Mouse (Mus musculus) C2C12 (cell line): ENCODE results near the gene Actr6.

Experiments
- CEBPB ChIP-seq: IDR thresholded peaks from one replicate; pipeline ENCODE4 v1.6.1; 2011; ENCODE audit warnings: low read depth, mild to moderate bottlenecking, control low read depth, moderate library complexity
- CTCF ChIP-seq: IDR thresholded peaks from one replicate; pipeline ENCODE4 v1.5.1; 2011; ENCODE audit not compliant: control insufficient read depth, insufficient read depth, insufficient read length
- FOSL1 ChIP-seq: IDR thresholded peaks from one replicate; pipeline ENCODE4 v1.8.0; 2011; ENCODE audit warnings: mild to moderate bottlenecking, low read length; ENCODE audit not compliant: poor library complexity, insufficient read depth, severe bottlenecking
- MAX ChIP-seq: IDR thresholded peaks from one replicate; pipeline ENCODE4 v1.6.1; 2011; ENCODE audit warnings: mild to moderate bottlenecking, control low read depth
- MYOG ChIP-seq: IDR thresholded peaks from one replicate; pipeline ENCODE4 v1.6.1; 2011; ENCODE audit not compliant: control insufficient read depth, insufficient read length; ENCODE audit errors: extremely low read depth
- USF1 ChIP-seq: IDR thresholded peaks from one replicate; pipeline ENCODE4 v1.6.1; 2011; ENCODE audit warnings: low read depth, mild to moderate bottlenecking, control low read depth, moderate library complexity

GRCm38 (mm10) chr10:89744341-89744740 is 12.2 kb upstream of the Actr6 start:
- TF ChIP-seq CTCF (no peak), MAX (no peak), FOSL1 (no peak), MYOG (no peak), USF1 (no peak), CEBPB (no peak)
